Mouse (Mus musculus) thymus, postnatal 25 days (tissue): ENCODE measurements around the gene Rbm46.

Experiments used
- DNase-seq: peaks from one replicate; pipeline ENCODE4 v3.0.0; 2022

Gene Rbm46

GRCm38 (mm10) chr3:82876372-82876739 lies at the start of gene Rbm46:
Rbm46 (minus strand) TSS chr3:82876483.
- DNase-seq = no peak

- DNase-seq = no peak
These were observed 39.3 kb upstream of the Rbm46 start for GRCm38 (mm10) chr3:82915632-82916031.

GRCm38 (mm10) chr3:82908671-82909070 lies 32.4 kb upstream of the Rbm46 start:
- no peak for DNase-seq

- no peak for DNase-seq
These were observed 28.1 kb upstream of the Rbm46 start for GRCm38 (mm10) chr3:82904211-82904908.

- no peak for DNase-seq
These were observed 27.4 kb upstream of the Rbm46 start, which contains the start of gene Lrat for GRCm38 (mm10) chr3:82903613-82904205. Lrat (minus strand) TSS chr3:82903973.

- DNase-seq = no peak
These were observed 26.7 kb upstream of the Rbm46 start for GRCm38 (mm10) chr3:82902757-82903612.

GRCm38 (mm10) chr3:82888842-82889241 lies 12.6 kb upstream of the Rbm46 start:
- DNase-seq = no peak

GRCm38 (mm10) chr3:82877258-82877657 lies 975 bp upstream of the Rbm46 start:
- DNase-seq = no peak

- no peak for DNase-seq
These were observed 462 bp downstream of the Rbm46 start for GRCm38 (mm10) chr3:82875671-82876371.

GRCm38 (mm10) chr3:82857414-82858077 lies 18.7 kb downstream of the Rbm46 start:
- DNase-seq = no peak

- no peak for DNase-seq
These were observed 51.1 kb downstream of the Rbm46 start for GRCm38 (mm10) chr3:82825165-82825564.

GRCm38 (mm10) chr3:82811851-82812250 lies 64.4 kb downstream of the Rbm46 start:
- no peak for DNase-seq

- DNase-seq = no peak
These were observed 65.8 kb downstream of the Rbm46 start for GRCm38 (mm10) chr3:82810334-82811120.

- no peak for DNase-seq
These were observed 66.5 kb downstream of the Rbm46 start for GRCm38 (mm10) chr3:82809769-82810168.

GRCm38 (mm10) chr3:82808323-82808911 lies 67.9 kb downstream of the Rbm46 start:
- DNase-seq = no peak

GRCm38 (mm10) chr3:82805291-82805690 lies 71.0 kb downstream of the Rbm46 start:
- DNase-seq = no peak

GRCm38 (mm10) chr3:82800470-82800843 lies 75.8 kb downstream of the Rbm46 start:
- no peak for DNase-seq

- no peak for DNase-seq
These were observed 76.4 kb downstream of the Rbm46 start for GRCm38 (mm10) chr3:82799735-82800469.

GRCm38 (mm10) chr3:82793656-82794055 lies 82.6 kb downstream of the Rbm46 start:
- no peak for DNase-seq

GRCm38 (mm10) chr3:82791663-82792062 lies 84.6 kb downstream of the Rbm46 start:
- no peak for DNase-seq
